ENCODE assay signal across 20 mouse cellular contexts in genomic region chr6:37465356-37465755, GRCm38 (mm10). TPM values are rescaled to one million over a fixed set of nuclear protein-coding genes. Genes with fewer than 3 reads are reported as not detected.
A peak's percentile ranks its signal among the peaks of the same experiment; 100 is the strongest.
DNase-seq lines count a peak whose midpoint lies in the region; ATAC-seq and TF ChIP-seq lines count a peak whose summit lies in the region.
"Had no signal": no experiment of that assay in that cellular context is flagged by ENCODE, and none has a peak within 500 bp of the region (broad histone marks: within the 10 kb centered on the region; RNA-seq: fewer than 3 reads in every experiment).

No protein-coding gene starts in this region.

- TF ChIP-seq POLR2A in thymus, adult 2 months (IDR thresholded peaks at IDR 0.05; ENCODE audit: control insufficient read depth, extremely low read depth, insufficient read depth, low read length, poor library complexity): no peak

- peak overlapping the region; percentile 28; the same call in 1 of the 2 replicates for H3K27ac ChIP-seq in thymus, adult 2 months (ENCODE audit: control insufficient read depth, insufficient read depth, low read length)
- H3K27ac ChIP-seq in limb, embryonic 11.5 days (replicated peaks; ENCODE audit: low read depth, low read length): peak overlapping the region; percentile 16
- peak overlapping the region; percentile 44; the same call in 1 of the 2 replicates for H3K27ac ChIP-seq in stomach, embryonic 15.5 days
- H3K27ac ChIP-seq in midbrain, embryonic 15.5 days: no peak overlapping the region
- H3K27ac ChIP-seq: hindbrain, embryonic 15.5 days had no signal

- H3K36me3 ChIP-seq in thymus, adult 2 months (ENCODE audit: control insufficient read depth, insufficient read depth, low read length): no peaks in the 10 kb centered on the region
- no peaks in the 10 kb centered on the region for H3K36me3 ChIP-seq in limb, embryonic 11.5 days (ENCODE audit: control insufficient read depth, insufficient read depth, low read length)
- no peaks in the 10 kb centered on the region for H3K36me3 ChIP-seq in stomach, embryonic 15.5 days
- H3K36me3 ChIP-seq in midbrain, embryonic 15.5 days (replicated peaks): no peaks in the 10 kb centered on the region
- H3K36me3 ChIP-seq: heart, embryonic 10.5 days; hindbrain, embryonic 15.5 days had no signal

- H3K4me3 ChIP-seq in thymus, adult 2 months (ENCODE audit: control insufficient read depth, insufficient read depth, low read length): no peak overlapping the region
- H3K4me3 ChIP-seq in limb, embryonic 11.5 days (ENCODE audit: low read depth, low read length): no peak overlapping the region
- H3K4me3 ChIP-seq in stomach, embryonic 15.5 days (replicated peaks): no peak overlapping the region
- no peak overlapping the region for H3K4me3 ChIP-seq in midbrain, embryonic 15.5 days

- H3K4me2 ChIP-seq in limb, embryonic 11.5 days (ENCODE audit: low read depth, severe bottlenecking): no peak overlapping the region
- no peak overlapping the region for H3K4me2 ChIP-seq in stomach, embryonic 15.5 days
- H3K4me2 ChIP-seq in midbrain, embryonic 15.5 days: no peak overlapping the region

- H3K9me3 ChIP-seq in limb, embryonic 11.5 days (ENCODE audit: control insufficient read depth, low read length): no peaks in the 10 kb centered on the region
- no peaks in the 10 kb centered on the region for H3K9me3 ChIP-seq in stomach, embryonic 15.5 days
- H3K9me3 ChIP-seq in midbrain, embryonic 15.5 days: no peaks in the 10 kb centered on the region
- H3K9me3 ChIP-seq: heart, embryonic 10.5 days; hindbrain, embryonic 15.5 days had no signal

- no peaks in the 10 kb centered on the region for H3K27me3 ChIP-seq in thymus, adult 2 months (ENCODE audit: control insufficient read depth, insufficient read depth, low read length)
- H3K27me3 ChIP-seq in limb, embryonic 11.5 days (ENCODE audit: control insufficient read depth, insufficient read depth, low read length): no peaks in the 10 kb centered on the region
- no peaks in the 10 kb centered on the region for H3K27me3 ChIP-seq in stomach, embryonic 15.5 days (replicated peaks)
- H3K27me3 ChIP-seq in midbrain, embryonic 15.5 days (replicated peaks): no peaks in the 10 kb centered on the region
- H3K27me3 ChIP-seq: hindbrain, embryonic 15.5 days had no signal

- H3K9ac ChIP-seq in limb, embryonic 11.5 days (ENCODE audit: low read length): no peak overlapping the region
- no peak overlapping the region for H3K9ac ChIP-seq in stomach, embryonic 15.5 days
- H3K9ac ChIP-seq in midbrain, embryonic 15.5 days: no peak overlapping the region
- H3K9ac ChIP-seq: hindbrain, embryonic 15.5 days; liver, postnatal 0 days had no signal

- no peak for TF ChIP-seq CTCF in thymus, adult 2 months (IDR thresholded peaks at IDR 0.05; ENCODE audit: borderline replicate concordance, control insufficient read depth, extremely low read depth, insufficient read depth, low read length, poor library complexity)

- peaks cover 10% of the 10 kb centered on the region; the same call in 1 of the 2 replicates for H3K4me1 ChIP-seq in thymus, adult 2 months (replicated peaks; ENCODE audit: control insufficient read depth, insufficient read depth, low read length)
- no peaks in the 10 kb centered on the region; the same call in 1 of the 2 replicates for H3K4me1 ChIP-seq in limb, embryonic 11.5 days (ENCODE audit: control insufficient read depth, insufficient read depth, low read length)
- no peaks in the 10 kb centered on the region for H3K4me1 ChIP-seq in stomach, embryonic 15.5 days
- H3K4me1 ChIP-seq in midbrain, embryonic 15.5 days: peaks cover 7% of the 10 kb centered on the region; the same call in 1 of the 2 replicates

- no peak for ATAC-seq in limb, embryonic 11.5 days (ENCODE audit: insufficient number of reproducible peaks, low FRiP score, low TSS enrichment, low read depth)
- ATAC-seq in stomach, embryonic 15.5 days (ENCODE audit: insufficient read depth, low FRiP score, low read depth): no peak
- no peak for ATAC-seq in midbrain, embryonic 15.5 days (replicated peaks)
- no peak for ATAC-seq in CD4-positive, CD25-positive, alpha-beta regulatory T cell, adult 4 months
- ATAC-seq: activated CD4-positive, CD25-positive, alpha-beta regulatory T cell, adult 4 months; liver, postnatal 0 days had no signal

- DNase-seq in heart, adult 11 months: peak; percentile 36
- no peak for DNase-seq in heart, postnatal 4 days
- no peak for DNase-seq in thymus, adult 2 months
- no peak for DNase-seq in thymus, postnatal 10 days (ENCODE audit: low spot score in 2 of 2)
- no peak for DNase-seq in limb, embryonic 11.5 days (ENCODE audit: low spot score)
- DNase-seq: adrenal gland, postnatal 36 days; cerebellum, adult 9-11 months; gastrocnemius, postnatal 25 days; heart, postnatal 10 days; kidney, adult 9 months; liver; liver, postnatal 0 days; lung, postnatal 14 days; right cerebral cortex, postnatal 14 days had no signal

RNA-seq across cellular contexts. Expression of gene Creb3l2, which starts 23.4 kb away (rescaled TPM):
- total RNA-seq in heart, postnatal 4 days (2021): 10 to 100 TPM; 61.7 to 66.7 TPM
- polyA plus RNA-seq in thymus, adult 2 months (2012; rRNA removed): 9.9 and 10.8 TPM in 2 replicates
- 25.2 and 27.5 TPM in 2 replicates for polyA plus RNA-seq in limb, embryonic 11.5 days (2014; fragmentation: Nextera tagmentation; extraction: Ambion mirVana)
- 18.1 and 21.7 TPM in 2 replicates for polyA plus RNA-seq in stomach, embryonic 15.5 days (2015; fragmentation: Nextera tagmentation; extraction: Ambion mirVana)
- polyA plus RNA-seq in midbrain, embryonic 15.5 days (2015; fragmentation: Nextera tagmentation; extraction: Ambion mirVana): 3.2 and 3.3 TPM in 2 replicates
- polyA plus RNA-seq in CD4-positive, CD25-positive, alpha-beta regulatory T cell, adult 4 months (2017; shearing (Covaris generic)): 1 to 10 TPM; 3.2 to 3.3 TPM
